Mouse (Mus musculus) Patski (cell line): ENCODE results near the gene Mip. TPM values are rescaled to one million over a fixed set of nuclear protein-coding genes. Genes with fewer than 3 reads are reported as not detected.
A peak's percentile ranks its signal among the peaks of the same experiment; 100 is the strongest.
"Not testable (repeated sequence)": the region's sequence is repeated elsewhere in the genome, so short reads cannot be mapped to it uniquely, and the experiment has no call there.

Source experiments
- ATAC-seq: fragments of 100-300 bp; one replicate; pipeline ENCODE4 v1.8.0; 2021
- CTCF ChIA-PET: fragments of 350-600 bp; sonication (Branson Sonifier 250); formaldehyde crosslinking; loops from one replicate; lab custom pipeline; 2022; ENCODE audit warnings: inconsistent platforms; lab: Charles Lee
- POLR2A ChIA-PET: fragments of 350-600 bp; sonication (Branson Sonifier 250); formaldehyde crosslinking; loops from one replicate; lab custom pipeline; 2022; ENCODE audit warnings: antibody characterized with exemption, inconsistent platforms; lab: Charles Lee
- DNase-seq: peaks from one replicate; pipeline ENCODE4 v3.0.0-alpha.2; 2011; ENCODE audit warnings: low read depth, low spot score
- H3K27me3 ChIP-seq: fragments of 371-371 bp; one replicate; pipeline ENCODE4 v1.5.1; 2021
- CTCF ChIP-seq: fragments of 100-300 bp; IDR thresholded peaks from one replicate; pipeline ENCODE4 v1.5.1; 2021
- in situ Hi-C: fragments of 300-500 bp; cut with MboI; formaldehyde crosslinking; loops from 3 replicates; pipeline ENCODE4 v1.11.1; 2018; ENCODE audit warnings: low pct_unique_long_range_greater_than_20kb, mixed read lengths
- polyA plus RNA-seq: library from polyadenylated mRNA; unstranded; gene quantifications from one replicate; pipeline ENCODE4 v1.2.3, GENCODE M21; 2021

Gene Mip
- polyA plus RNA-seq, 1 experiment from 2014 or later, result 0.04 TPM

GRCm38 (mm10) chr10:128209311-128210009 is 16.2 kb upstream of the Mip start:
- no peak for TF ChIP-seq CTCF
- ChIA-PET CTCF (interaction anchor here (1.1 to 4.7 kb wide), 2 partner anchors 23 to 75 kb away, joined by 4 to 14 read pairs; no protein-coding TSS in a partner anchor), POLR2A (interaction anchor here (0.7 kb wide), 1 partner anchor 14 kb away, joined by 3 read pairs; no protein-coding TSS in a partner anchor)
- ATAC-seq (no peak), DNase-seq (no peak)
- in situ Hi-C loops, result loop anchor here (5.0 to 10.0 kb wide), 2 partner anchors 73 to 235 kb away; no protein-coding TSS in a partner anchor
- H3K27me3 ChIP-seq, result peaks cover 3% of the 10 kb centered on the region

GRCm38 (mm10) chr10:128210131-128210530 is 15.5 kb upstream of the Mip start:
- ATAC-seq (no peak), DNase-seq (no peak)
- no peak for TF ChIP-seq CTCF
- H3K27me3 ChIP-seq, result peaks cover 7% of the 10 kb centered on the region
- ChIA-PET CTCF (interaction anchor here (1.1 to 4.7 kb wide), 2 partner anchors 22 to 74 kb away, joined by 4 to 14 read pairs; no protein-coding TSS in a partner anchor), POLR2A (interaction anchor here (0.7 kb wide), 1 partner anchor 15 kb away, joined by 3 read pairs; no protein-coding TSS in a partner anchor)
- in situ Hi-C loops, result loop anchor here (5.0 to 10.0 kb wide), 2 partner anchors 72 to 235 kb away; no protein-coding TSS in a partner anchor

GRCm38 (mm10) chr10:128210954-128211353 is 14.7 kb upstream of the Mip start:
- H3K27me3 ChIP-seq, result peaks cover 7% of the 10 kb centered on the region
- no peak for TF ChIP-seq CTCF
- ATAC-seq (peak; percentile 27), DNase-seq (no peak)
- in situ Hi-C loops, result loop anchor here (5.0 to 10.0 kb wide), 2 partner anchors 71 to 234 kb away; no protein-coding TSS in a partner anchor
- ChIA-PET CTCF (interaction anchor here (4.7 kb wide), 1 partner anchor 73 kb away, joined by 14 read pairs; no protein-coding TSS in a partner anchor), POLR2A (interaction anchor here (0.8 kb wide), 1 partner anchor 127 kb away, joined by 3 read pairs; no protein-coding TSS in a partner anchor)

GRCm38 (mm10) chr10:128211390-128212108 is 14.1 kb upstream of the Mip start, which contains the start of gene Spryd4:
Gene Spryd4 (minus strand): TSS chr10:128211807.
- CTCF ChIA-PET, result interaction anchor here (2.4 to 4.7 kb wide), 3 partner anchors 22 to 73 kb away, joined by 6 to 14 read pairs (median 7); no protein-coding TSS in a partner anchor

GRCm38 (mm10) chr10:128212148-128212547 is 13.5 kb upstream of the Mip start:
- ATAC-seq, result no peak
- no peak for TF ChIP-seq CTCF
- CTCF ChIA-PET, result interaction anchor here (0.5 to 4.7 kb wide), 5 partner anchors 14 to 72 kb away, joined by 3 to 14 read pairs (median 6); no protein-coding TSS in a partner anchor
- H3K27me3 ChIP-seq, result peaks cover 7% of the 10 kb centered on the region
- DNase-seq, result no peak
- in situ Hi-C loops, result loop anchor here (5.0 to 10.0 kb wide), 2 partner anchors 70 to 233 kb away; no protein-coding TSS in a partner anchor
- POLR2A ChIA-PET, result interaction anchor here (1.0 kb wide), 1 partner anchor 17 kb away, joined by 4 read pairs; the partner anchor contains the start of gene Gls2

More at GRCm38 (mm10) chr10:128211390-128212108, 14.1 kb upstream of the Mip start, which contains the start of gene Spryd4:
- peaks cover 7% of the 10 kb centered on the region for H3K27me3 ChIP-seq
- peak; percentile 33 for DNase-seq
- POLR2A ChIA-PET, result interaction anchor here (0.8 to 1.0 kb wide), 2 partner anchors 16 to 128 kb away, joined by 3 to 4 read pairs; partner anchors contain the start of gene Gls2
- ATAC-seq, result peak; percentile 90
- TF ChIP-seq CTCF, result no peak
- in situ Hi-C loops, result loop anchor here (5.0 to 10.0 kb wide), 2 partner anchors 71 to 233 kb away; no protein-coding TSS in a partner anchor

- ChIA-PET POLR2A (no interaction called here), CTCF (interaction anchor here (0.5 to 4.7 kb wide), 6 partner anchors 13 to 71 kb away, joined by 3 to 14 read pairs (median 5); no protein-coding TSS in a partner anchor)
- peak; percentile 45 for ATAC-seq
- DNase-seq, result no peak
- in situ Hi-C loops, result loop anchor here (5.0 to 10.0 kb wide), 2 partner anchors 69 to 232 kb away; no protein-coding TSS in a partner anchor
- peak; percentile 79 for TF ChIP-seq CTCF
- peaks cover 7% of the 10 kb centered on the region for H3K27me3 ChIP-seq
Observed at GRCm38 (mm10) chr10:128212871-128213323, 12.7 kb upstream of the Mip start.

- DNase-seq, H3K27me3 ChIP-seq, ATAC-seq, POLR2A ChIA-PET: not testable (repeated sequence)
- CTCF ChIA-PET, result interaction anchor here (0.9 to 4.7 kb wide), 6 partner anchors 14 to 70 kb away, joined by 3 to 14 read pairs (median 5); no protein-coding TSS in a partner anchor
- in situ Hi-C loops, result loop anchor here (5.0 to 10.0 kb wide), 2 partner anchors 68 to 231 kb away; no protein-coding TSS in a partner anchor
Observed at GRCm38 (mm10) chr10:128214112-128214511, 11.5 kb upstream of the Mip start.

GRCm38 (mm10) chr10:128214981-128215380 is 10.7 kb upstream of the Mip start:
- no peak for TF ChIP-seq CTCF
- DNase-seq, result no peak
- ATAC-seq, result no peak
- H3K27me3 ChIP-seq, result peaks cover 7% of the 10 kb centered on the region
- CTCF ChIA-PET, result interaction anchor here (0.8 to 1.9 kb wide), 3 partner anchors 16 to 57 kb away, joined by 3 to 6 read pairs (median 3); no protein-coding TSS in a partner anchor
- in situ Hi-C loops, result loop anchor here (5.0 to 10.0 kb wide), 2 partner anchors 67 to 230 kb away; no protein-coding TSS in a partner anchor
- POLR2A ChIA-PET, result interaction anchor here (0.6 kb wide), 2 partner anchors 14 to 176 kb away, joined by 3 to 6 read pairs; no protein-coding TSS in a partner anchor

- ChIA-PET CTCF (interaction anchor here (2.1 kb wide), 1 partner anchor 14 kb away, joined by 5 read pairs; no protein-coding TSS in a partner anchor), POLR2A (no interaction called here)
- DNase-seq (no peak), ATAC-seq (no peak)
- peaks cover 4% of the 10 kb centered on the region for H3K27me3 ChIP-seq
- in situ Hi-C loops, result loop anchor here (10.0 kb wide), 1 partner anchor 226 kb away; no protein-coding TSS in a partner anchor
- no peak for TF ChIP-seq CTCF
Observed at GRCm38 (mm10) chr10:128218387-128219117, 7.1 kb upstream of the Mip start.
